10 mouse cellular contexts compared by ENCODE assay signal in the genomic region with DNA sequence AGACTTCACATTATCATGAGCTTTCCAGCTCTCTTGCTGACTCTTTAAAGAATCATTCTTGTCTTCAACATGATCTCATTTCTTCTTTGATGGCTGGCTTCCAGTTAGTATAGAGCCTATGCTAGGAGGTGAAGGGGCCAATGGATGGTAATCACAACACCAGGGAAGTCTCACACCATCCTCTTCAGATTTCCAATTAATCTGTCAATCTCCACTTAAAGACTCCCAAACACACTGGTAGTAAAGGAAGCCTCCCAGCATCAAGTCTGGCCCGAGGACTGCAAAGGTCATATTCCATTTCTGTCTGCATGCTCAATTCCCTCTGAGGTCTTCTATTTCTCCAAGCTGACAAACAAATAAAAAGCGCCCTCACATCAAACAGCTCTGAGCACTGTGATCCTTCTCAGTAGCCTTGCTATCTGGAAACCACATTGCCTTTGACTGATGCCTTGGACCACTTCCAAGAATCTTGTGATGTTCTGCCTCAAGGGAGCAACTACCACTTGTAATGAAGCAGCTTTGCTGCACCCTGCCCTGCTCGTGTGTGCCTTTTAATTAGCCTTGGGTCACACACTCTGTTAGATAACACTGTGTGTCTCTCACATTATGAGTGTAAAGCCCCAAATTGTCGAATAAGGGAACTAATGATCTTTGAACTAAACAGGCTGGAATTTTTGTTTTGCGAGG.
DNase-seq lines count a peak whose midpoint lies in the region; ATAC-seq lines count a peak whose summit lies in the region.
"Had no signal": no experiment of that assay in that cellular context is flagged by ENCODE, and none has a peak within 500 bp of the region (broad histone marks: within the 10 kb centered on the region; RNA-seq: fewer than 3 reads in every experiment).

No protein-coding gene starts in this region.

- DNase-seq in embryo, embryonic 10 days (ENCODE audit: low spot score): peak; percentile 5
- DNase-seq in embryo, embryonic 9.5 days (ENCODE audit: extremely low spot score): no peak
- peak; percentile 4 for DNase-seq in retina, postnatal 1 day
- DNase-seq in retina, embryonic 14.5 days (ENCODE audit: low spot score): no peak
- peak; percentile 25 to 46 for DNase-seq in kidney, postnatal 4 days
- no peak for DNase-seq in left cerebral cortex, adult 11 months (ENCODE audit: low spot score)
- DNase-seq in liver: no peak
- DNase-seq: B cell, adult 2 months; heart, adult 2 months had no signal

- no peak for ATAC-seq in frontal cortex, adult (ENCODE audit: low TSS enrichment)

Comparison
In these comparisons a context has a peak if more than half of its experiments do, and no peak if none do; other contexts are left out.
1. DNase-seq: peak in embryo, embryonic 10 days (single experiment), retina, postnatal 1 day (single experiment) and kidney, postnatal 4 days (2 of 2); none in embryo, embryonic 9.5 days (single experiment), retina, embryonic 14.5 days (single experiment), left cerebral cortex, adult 11 months (single experiment) and liver (single experiment).